Mouse (Mus musculus): ENCODE measurements around the gene Neu2.

DNA sequence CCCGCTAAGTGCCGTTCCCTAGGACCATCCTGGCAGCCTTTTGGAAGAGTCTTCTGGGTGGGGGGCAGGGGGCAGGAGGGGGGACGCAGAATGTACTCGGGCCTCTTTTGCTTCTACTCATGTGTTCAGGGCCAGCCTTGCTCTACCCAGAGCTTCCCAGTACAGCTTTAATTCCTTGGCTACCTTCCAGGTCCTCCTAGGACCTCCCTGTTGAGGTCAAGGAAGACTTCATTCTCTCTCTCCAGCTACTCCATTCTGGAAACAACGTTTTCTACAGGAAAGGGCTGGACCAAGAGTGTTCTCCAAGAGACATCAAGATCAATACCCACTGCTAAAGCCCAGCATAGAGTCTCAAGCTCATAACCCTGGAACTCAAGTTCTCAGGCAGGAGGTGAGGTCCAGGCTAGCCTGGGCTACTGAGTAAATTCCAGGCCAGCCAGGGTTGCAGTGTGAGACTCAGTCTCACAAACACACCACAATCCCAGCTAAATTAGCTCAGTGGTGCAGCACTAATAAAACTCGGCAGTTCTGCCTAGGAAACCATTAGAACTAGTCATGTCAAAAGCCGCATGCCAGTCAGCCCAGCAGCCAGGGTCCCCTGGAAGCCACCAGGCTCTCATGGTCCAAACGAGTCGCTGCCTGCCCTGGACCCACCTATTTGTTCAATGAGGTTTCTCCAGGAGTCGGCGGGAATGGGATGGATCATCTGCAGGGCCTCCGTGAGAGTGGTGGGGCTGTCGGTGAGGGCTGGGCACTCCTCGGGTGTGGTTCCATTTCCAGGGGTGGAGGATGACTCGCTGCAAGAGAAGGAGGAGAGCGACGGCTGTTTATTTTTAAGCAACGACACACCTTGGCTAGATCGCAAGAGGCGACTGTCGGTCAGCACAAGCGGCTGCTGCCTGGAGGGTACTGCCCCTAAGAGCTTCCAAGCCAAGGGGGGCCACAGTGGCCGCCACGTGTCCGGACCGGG lies 813 bp upstream of the Neu2 start:
- no peak for TF ChIP-seq CTCF (IDR thresholded peaks at IDR 0.05; ENCODE audit: borderline replicate concordance, extremely low read depth, insufficient read depth, insufficient read length)
- no peak for TF ChIP-seq POLR2A (IDR thresholded peaks at IDR 0.05; ENCODE audit: borderline replicate concordance, extremely low read depth, insufficient read depth, insufficient read length, poor library complexity, severe bottlenecking)

All from brain, embryonic 14.5 days (tissue).